Mouse (Mus musculus) cortical plate, adult 2 months (tissue): ENCODE results near the gene Aldoc.

ENCODE experiments used
- CTCF ChIP-seq: fragments of 200-500 bp; IDR thresholded peaks from 2 replicates; pipeline ENCODE4 v1.5.1; 2011; ENCODE audit warnings: mild to moderate bottlenecking, control low read depth, low read length; ENCODE audit not compliant: insufficient read depth; ENCODE audit errors: extremely low read depth
- POLR2A ChIP-seq: fragments of 200-500 bp; IDR thresholded peaks from 2 replicates; pipeline ENCODE4 v1.6.1; 2011; ENCODE audit warnings: mild to moderate bottlenecking, low read length, control low read depth; ENCODE audit not compliant: insufficient read depth; ENCODE audit errors: extremely low read depth

GRCm38 (mm10) chr11:78322860-78323259 lies at the start of gene Aldoc:
- TF ChIP-seq CTCF (no peak), POLR2A (peak; percentile 80)
